Comparison of ENCODE assay signal across 24 mouse cellular contexts in the genomic region with DNA sequence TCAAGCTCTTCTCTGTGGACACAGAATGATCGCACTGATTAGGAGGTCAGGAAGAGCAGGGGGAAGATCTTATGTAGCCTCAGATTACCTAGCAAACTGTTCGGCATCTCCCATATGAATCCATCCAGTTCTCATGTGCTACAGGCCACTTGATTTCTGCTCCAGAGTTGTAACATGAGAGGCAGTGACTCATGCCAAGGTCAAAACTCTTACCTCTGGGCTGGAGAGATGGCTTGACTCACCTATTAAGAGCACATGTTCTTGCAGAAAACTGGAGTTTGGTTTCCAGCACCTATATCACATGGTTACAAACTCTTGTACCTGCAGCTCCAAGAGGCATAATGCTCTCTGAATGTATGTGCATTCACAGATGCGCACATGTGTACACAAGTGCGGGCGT.
"Had no signal": no experiment of that assay in that cellular context is flagged by ENCODE, and none has a peak within 500 bp of the region (broad histone marks: within the 10 kb centered on the region; RNA-seq: fewer than 3 reads in every experiment).

No protein-coding gene starts in this region.

- DNase-seq: gastrocnemius, postnatal 14 days; gastrocnemius, postnatal 36 days; heart, adult 11 months; heart, adult 2 months; heart, postnatal 14 days; heart, postnatal 36 days; kidney, adult 11 months; kidney, adult 2 months; kidney, adult 9 months; kidney, postnatal 14 days; kidney, postnatal 36 days; liver had no signal

- H3K9me3 ChIP-seq: heart, embryonic 13.5 days; heart, embryonic 15.5 days; hindbrain, embryonic 13.5 days; hindbrain, embryonic 15.5 days; kidney, embryonic 15.5 days; limb, embryonic 10.5 days; limb, embryonic 12.5 days had no signal

- H3K36me3 ChIP-seq: heart, embryonic 13.5 days; heart, embryonic 15.5 days; hindbrain, embryonic 13.5 days; hindbrain, embryonic 15.5 days; kidney, embryonic 15.5 days; limb, embryonic 10.5 days; limb, embryonic 12.5 days had no signal

- H3K4me1 ChIP-seq: heart, embryonic 15.5 days; hindbrain, embryonic 13.5 days; hindbrain, embryonic 15.5 days had no signal

- H3K4me3 ChIP-seq: heart, adult 2 months; heart, embryonic 13.5 days; heart, embryonic 15.5 days; hindbrain, embryonic 13.5 days; hindbrain, embryonic 15.5 days; kidney, embryonic 15.5 days; left cerebral cortex, adult 2 months; limb, embryonic 10.5 days; limb, embryonic 12.5 days had no signal

- H3K4me2 ChIP-seq: heart, embryonic 11.5 days; heart, embryonic 13.5 days; heart, embryonic 15.5 days; hindbrain, embryonic 13.5 days; hindbrain, embryonic 15.5 days; kidney, embryonic 15.5 days; limb, embryonic 12.5 days had no signal

- ATAC-seq: hindbrain, postnatal 0 days; intestine, embryonic 16.5 days had no signal

- H3K27me3 ChIP-seq: heart, embryonic 13.5 days; heart, embryonic 15.5 days; hindbrain, embryonic 13.5 days; hindbrain, embryonic 15.5 days; kidney, embryonic 15.5 days; limb, embryonic 12.5 days had no signal

- H3K9ac ChIP-seq: heart, embryonic 13.5 days; heart, embryonic 15.5 days; hindbrain, embryonic 13.5 days; hindbrain, embryonic 15.5 days; kidney, embryonic 15.5 days; limb, embryonic 12.5 days had no signal

- H3K27ac ChIP-seq: heart, adult 2 months; heart, embryonic 13.5 days; heart, embryonic 15.5 days; hindbrain, embryonic 13.5 days; hindbrain, embryonic 15.5 days; hindbrain, postnatal 0 days; kidney, embryonic 15.5 days; kidney, postnatal 0 days; left cerebral cortex, adult 2 months; limb, embryonic 10.5 days; limb, embryonic 12.5 days had no signal
